In the genomic region with DNA sequence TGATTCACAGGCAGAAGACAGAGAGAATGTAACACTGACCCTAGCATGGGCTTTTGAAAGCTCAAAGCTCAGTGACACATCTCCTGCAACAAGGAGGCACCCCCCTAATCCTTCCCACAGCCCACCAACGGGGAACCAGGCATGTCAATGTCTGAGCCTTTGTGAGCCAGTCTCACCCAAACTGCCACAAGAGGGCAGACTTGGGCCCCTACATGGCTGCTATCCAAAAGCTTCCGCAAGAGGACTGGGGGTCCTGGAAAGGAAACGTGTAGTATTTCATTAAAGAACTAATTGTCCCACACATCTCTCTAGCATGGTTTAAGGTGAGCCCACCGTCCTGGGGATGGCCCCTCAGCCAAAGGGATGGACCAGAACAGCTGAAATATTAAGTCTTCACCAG, we compare ENCODE assay signal across 8 mouse cellular contexts. TPM values are rescaled to one million over a fixed set of nuclear protein-coding genes. Genes with fewer than 3 reads are reported as not detected.
DNase-seq lines count a peak whose midpoint lies in the region; ATAC-seq and TF ChIP-seq lines count a peak whose summit lies in the region.

No protein-coding gene starts in this region.

- in situ Hi-C loops in ES-E14 (cut with MboI; ENCODE audit: low sequenced_read_pairs in 2 of 2, unreplicated experiment in 2 of 2): no loop called here

- H3K4me1 ChIP-seq in hindbrain, embryonic 11.5 days (replicated peaks; ENCODE audit: control insufficient read depth, insufficient read depth, low read length): no peaks in the 10 kb centered on the region
- no peaks in the 10 kb centered on the region for H3K4me1 ChIP-seq in hindbrain, embryonic 12.5 days
- no peaks in the 10 kb centered on the region; a peak in 1 of 4 replicates for H3K4me1 ChIP-seq in ES-E14 (ENCODE audit: control insufficient read depth in 2 of 2, insufficient read depth in 2 of 2, low read length in 2 of 2, poor library complexity in 1 of 2)
- H3K4me1 ChIP-seq in limb, embryonic 11.5 days (ENCODE audit: control insufficient read depth, insufficient read depth, low read length): no peaks in the 10 kb centered on the region
- H3K4me1 ChIP-seq in kidney, embryonic 16.5 days (ENCODE audit: insufficient read depth, low read length): no peaks in the 10 kb centered on the region

- H3K36me3 ChIP-seq in hindbrain, embryonic 11.5 days (ENCODE audit: control insufficient read depth, insufficient read depth, low read length): no peaks in the 10 kb centered on the region
- H3K36me3 ChIP-seq in hindbrain, embryonic 12.5 days: no peaks in the 10 kb centered on the region
- no peaks in the 10 kb centered on the region for H3K36me3 ChIP-seq in ES-E14 (ENCODE audit: control insufficient read depth, insufficient read depth, low read length, poor library complexity, severe bottlenecking)
- no peaks in the 10 kb centered on the region for H3K36me3 ChIP-seq in limb, embryonic 11.5 days (ENCODE audit: control insufficient read depth, insufficient read depth, low read length)
- no peaks in the 10 kb centered on the region for H3K36me3 ChIP-seq in kidney, embryonic 16.5 days (ENCODE audit: insufficient read depth, low read length)

- peak; percentile 69 for DNase-seq in hindbrain, embryonic 11.5 days (ENCODE audit: low spot score)
- peak; percentile 45 for DNase-seq in 416B (ENCODE audit: low read depth)
- peak; percentile 59 for DNase-seq in ES-E14 (ENCODE audit: low read depth, low spot score)
- peak; percentile 63 for DNase-seq in limb, embryonic 11.5 days (ENCODE audit: low spot score)
- no peak for DNase-seq in gastrocnemius, postnatal 25 days

- H3K4me3 ChIP-seq in hindbrain, embryonic 11.5 days (ENCODE audit: low read depth, low read length): no peak overlapping the region
- H3K4me3 ChIP-seq in hindbrain, embryonic 12.5 days: no peak overlapping the region
- H3K4me3 ChIP-seq in ES-E14 (ENCODE audit: insufficient read depth in 1 of 2, low read depth in 1 of 2, low read length in 2 of 2, poor library complexity in 1 of 2, severe bottlenecking in 1 of 2): no peak overlapping the region
- no peak overlapping the region for H3K4me3 ChIP-seq in limb, embryonic 11.5 days (ENCODE audit: low read depth, low read length)
- H3K4me3 ChIP-seq in kidney, embryonic 16.5 days (ENCODE audit: low read length): no peak overlapping the region

- no peak overlapping the region for H3K27ac ChIP-seq in hindbrain, embryonic 11.5 days (ENCODE audit: low read depth, low read length)
- no peak overlapping the region for H3K27ac ChIP-seq in hindbrain, embryonic 12.5 days
- H3K27ac ChIP-seq in ES-E14 (ENCODE audit: insufficient read depth, low read depth, low read length, poor library complexity, severe bottlenecking): no peak overlapping the region
- H3K27ac ChIP-seq in limb, embryonic 11.5 days (replicated peaks; ENCODE audit: low read depth, low read length): no peak overlapping the region
- no peak overlapping the region for H3K27ac ChIP-seq in kidney, embryonic 16.5 days (ENCODE audit: low read length)

- no peak overlapping the region for H3K4me2 ChIP-seq in hindbrain, embryonic 11.5 days (replicated peaks; ENCODE audit: low read depth, low read length)
- no peak overlapping the region for H3K4me2 ChIP-seq in hindbrain, embryonic 12.5 days (replicated peaks)
- no peak overlapping the region for H3K4me2 ChIP-seq in limb, embryonic 11.5 days (ENCODE audit: low read depth, severe bottlenecking)
- H3K4me2 ChIP-seq in kidney, embryonic 16.5 days (replicated peaks; ENCODE audit: low read depth, low read length): no peak overlapping the region

- H3K9ac ChIP-seq in hindbrain, embryonic 11.5 days (ENCODE audit: low read depth, low read length): no peak overlapping the region
- no peak overlapping the region for H3K9ac ChIP-seq in hindbrain, embryonic 12.5 days
- H3K9ac ChIP-seq in ES-E14 (ENCODE audit: insufficient read depth, low read depth, low read length, poor library complexity, severe bottlenecking): no peak overlapping the region
- H3K9ac ChIP-seq in limb, embryonic 11.5 days (ENCODE audit: low read length): no peak overlapping the region
- no peak overlapping the region for H3K9ac ChIP-seq in kidney, embryonic 16.5 days (replicated peaks; ENCODE audit: low read length)

- H3K9me3 ChIP-seq in hindbrain, embryonic 11.5 days (ENCODE audit: control insufficient read depth, low read length): no peaks in the 10 kb centered on the region
- H3K9me3 ChIP-seq in hindbrain, embryonic 12.5 days (replicated peaks): no peaks in the 10 kb centered on the region
- no peaks in the 10 kb centered on the region for H3K9me3 ChIP-seq in ES-E14 (ENCODE audit: control insufficient read depth, insufficient read depth, low read depth, low read length)
- H3K9me3 ChIP-seq in limb, embryonic 11.5 days (ENCODE audit: control insufficient read depth, low read length): no peaks in the 10 kb centered on the region
- no peaks in the 10 kb centered on the region for H3K9me3 ChIP-seq in kidney, embryonic 16.5 days (ENCODE audit: low read length)

- H3K27me3 ChIP-seq in hindbrain, embryonic 11.5 days (ENCODE audit: control insufficient read depth, insufficient read depth, low read length): 0 out of 2 replicates have a peak, but pooled peaks cover 2% of the 10 kb centered on the region
- peaks cover 17% of the 10 kb centered on the region for H3K27me3 ChIP-seq in hindbrain, embryonic 12.5 days
- no peaks in the 10 kb centered on the region for H3K27me3 ChIP-seq in limb, embryonic 11.5 days (ENCODE audit: control insufficient read depth, insufficient read depth, low read length)
- H3K27me3 ChIP-seq in kidney, embryonic 16.5 days (ENCODE audit: insufficient read depth, low read length): no peaks in the 10 kb centered on the region

- no peak for ATAC-seq in hindbrain, embryonic 11.5 days (ENCODE audit: low FRiP score)
- ATAC-seq in hindbrain, embryonic 12.5 days (ENCODE audit: low FRiP score): no peak
- ATAC-seq in limb, embryonic 11.5 days (ENCODE audit: insufficient number of reproducible peaks, low FRiP score, low TSS enrichment, low read depth): no peak
- no peak for ATAC-seq in megakaryocyte, adult 5-6 weeks (ENCODE audit: poor library complexity, severe bottlenecking)
- ATAC-seq in kidney, embryonic 16.5 days (ENCODE audit: low FRiP score, low TSS enrichment): no peak

- 13% methylated on average over 4 of the region's 4 CpGs for WGBS in hindbrain, embryonic 11.5 days
- 19% methylated on average over 4 of the region's 4 CpGs for WGBS in hindbrain, embryonic 12.5 days
- WGBS in limb, embryonic 11.5 days: 13% methylated on average over 4 of the region's 4 CpGs
- 9% methylated on average over 4 of the region's 4 CpGs for WGBS in kidney, embryonic 16.5 days

TF ChIP-seq in ES-E14, 5 proteins besides CTCF, POLR2A, EP300 and RAD21 (continues in another document):
- no peak for TF ChIP-seq ZNF384 (IDR thresholded peaks at IDR 0.05; ENCODE audit: low read depth, low read length)

RNA-seq across cellular contexts. Expression of a gene that starts 6.6 kb away (rescaled TPM):
- polyA plus RNA-seq in hindbrain, embryonic 11.5 days (2014; fragmentation: Nextera tagmentation; extraction: Ambion mirVana): 0.59 and 0.97 TPM in 2 replicates
- polyA plus RNA-seq in hindbrain, embryonic 12.5 days (2016; fragmentation: Nextera tagmentation; extraction: Ambion mirVana): 2.0 and 2.4 TPM in 2 replicates
- 8.3 and 16.5 TPM in 2 replicates for total RNA-seq in ES-E14 (2012; rRNA removed)
- 1.2 and 1.4 TPM in 2 replicates for polyA plus RNA-seq in limb, embryonic 11.5 days (2014; fragmentation: Nextera tagmentation; extraction: Ambion mirVana)
- total RNA-seq in megakaryocyte, adult 5-6 weeks (2015): 1.5 and 2.3 TPM in 2 replicates
- 1.4 and 2.6 TPM in 2 replicates for total RNA-seq in megakaryocyte, adult 5-6 weeks (2017)
- total RNA-seq in gastrocnemius, postnatal 25 days (2021): 1 to 10 TPM; 1.7 to 2.7 TPM
- 18.8 and 20.1 TPM in 2 replicates for polyA plus RNA-seq in kidney, embryonic 16.5 days (2015; fragmentation: Nextera tagmentation; extraction: Ambion mirVana)

RNA-seq across cellular contexts. Expression of a gene that starts 17.7 kb away (rescaled TPM):
- 4.3 and 4.9 TPM in 2 replicates for polyA plus RNA-seq in hindbrain, embryonic 11.5 days (2014; fragmentation: Nextera tagmentation; extraction: Ambion mirVana)
- 4.8 and 5.5 TPM in 2 replicates for polyA plus RNA-seq in hindbrain, embryonic 12.5 days (2016; fragmentation: Nextera tagmentation; extraction: Ambion mirVana)
- total RNA-seq in ES-E14 (2012; rRNA removed): 4.1 and 4.4 TPM in 2 replicates
- 2.6 TPM in 2 replicates for polyA plus RNA-seq in limb, embryonic 11.5 days (2014; fragmentation: Nextera tagmentation; extraction: Ambion mirVana)
- total RNA-seq in megakaryocyte, adult 5-6 weeks (2015): 0.62 and 1.3 TPM in 2 replicates
- total RNA-seq in megakaryocyte, adult 5-6 weeks (2017): 0.11 and 0.57 TPM in 2 replicates
- total RNA-seq in gastrocnemius, postnatal 25 days (2021): 1 to 10 TPM; 4.1 to 4.6 TPM
- polyA plus RNA-seq in kidney, embryonic 16.5 days (2015; fragmentation: Nextera tagmentation; extraction: Ambion mirVana): 2.9 and 3.6 TPM in 2 replicates

RNA-seq across cellular contexts. Expression of a gene that starts 26.2 kb away (rescaled TPM):
- 55.9 and 57.8 TPM in 2 replicates for polyA plus RNA-seq in hindbrain, embryonic 11.5 days (2014; fragmentation: Nextera tagmentation; extraction: Ambion mirVana)
- 55.1 and 59.5 TPM in 2 replicates for polyA plus RNA-seq in hindbrain, embryonic 12.5 days (2016; fragmentation: Nextera tagmentation; extraction: Ambion mirVana)
- total RNA-seq in ES-E14 (2012; rRNA removed): 179 and 287 TPM in 2 replicates
- polyA plus RNA-seq in limb, embryonic 11.5 days (2014; fragmentation: Nextera tagmentation; extraction: Ambion mirVana): 83.9 and 87.3 TPM in 2 replicates
- total RNA-seq in megakaryocyte, adult 5-6 weeks (2015): 5.7 and 7.8 TPM in 2 replicates
- 27.5 and 32.2 TPM in 2 replicates for total RNA-seq in megakaryocyte, adult 5-6 weeks (2017)
- total RNA-seq in gastrocnemius, postnatal 25 days (2021): 1 to 10 TPM; 7.4 to 7.7 TPM
- 94.3 and 95.3 TPM in 2 replicates for polyA plus RNA-seq in kidney, embryonic 16.5 days (2015; fragmentation: Nextera tagmentation; extraction: Ambion mirVana)

RNA-seq across cellular contexts. Expression of a gene that starts 36.6 kb away (rescaled TPM):
- polyA plus RNA-seq in hindbrain, embryonic 11.5 days (2014; fragmentation: Nextera tagmentation; extraction: Ambion mirVana): 342 and 364 TPM in 2 replicates
- polyA plus RNA-seq in hindbrain, embryonic 12.5 days (2016; fragmentation: Nextera tagmentation; extraction: Ambion mirVana): 282 and 283 TPM in 2 replicates
- total RNA-seq in ES-E14 (2012; rRNA removed): 196 and 239 TPM in 2 replicates
- polyA plus RNA-seq in limb, embryonic 11.5 days (2014; fragmentation: Nextera tagmentation; extraction: Ambion mirVana): 377 and 383 TPM in 2 replicates
- 88.4 and 102 TPM in 2 replicates for total RNA-seq in megakaryocyte, adult 5-6 weeks (2015)
- 79.0 and 80.6 TPM in 2 replicates for total RNA-seq in megakaryocyte, adult 5-6 weeks (2017)
- total RNA-seq in gastrocnemius, postnatal 25 days (2021): 100 to 1,000 TPM in 1 of 2 experiments, 10 to 100 TPM in 1; 90.9 to 101 TPM
- polyA plus RNA-seq in kidney, embryonic 16.5 days (2015; fragmentation: Nextera tagmentation; extraction: Ambion mirVana): 299 and 319 TPM in 2 replicates

RNA-seq across cellular contexts. Expression of a gene that starts 43.5 kb away (rescaled TPM):
- polyA plus RNA-seq in hindbrain, embryonic 11.5 days (2014; fragmentation: Nextera tagmentation; extraction: Ambion mirVana): not detected in 2 replicates
- not detected in 2 replicates for polyA plus RNA-seq in hindbrain, embryonic 12.5 days (2016; fragmentation: Nextera tagmentation; extraction: Ambion mirVana)
- total RNA-seq in ES-E14 (2012; rRNA removed): not detected in 2 replicates
- polyA plus RNA-seq in limb, embryonic 11.5 days (2014; fragmentation: Nextera tagmentation; extraction: Ambion mirVana): not detected in 2 replicates
- not detected in 2 replicates for total RNA-seq in megakaryocyte, adult 5-6 weeks (2015)
- total RNA-seq in megakaryocyte, adult 5-6 weeks (2017): not detected in 2 replicates
- total RNA-seq in gastrocnemius, postnatal 25 days (2021): under 1 TPM in 1 of 2 experiments, not detected in 1; 0.20 TPM
- polyA plus RNA-seq in kidney, embryonic 16.5 days (2015; fragmentation: Nextera tagmentation; extraction: Ambion mirVana): not detected in 2 replicates
